ENCODE assay signal across 9 mouse cellular contexts in the genomic region with DNA sequence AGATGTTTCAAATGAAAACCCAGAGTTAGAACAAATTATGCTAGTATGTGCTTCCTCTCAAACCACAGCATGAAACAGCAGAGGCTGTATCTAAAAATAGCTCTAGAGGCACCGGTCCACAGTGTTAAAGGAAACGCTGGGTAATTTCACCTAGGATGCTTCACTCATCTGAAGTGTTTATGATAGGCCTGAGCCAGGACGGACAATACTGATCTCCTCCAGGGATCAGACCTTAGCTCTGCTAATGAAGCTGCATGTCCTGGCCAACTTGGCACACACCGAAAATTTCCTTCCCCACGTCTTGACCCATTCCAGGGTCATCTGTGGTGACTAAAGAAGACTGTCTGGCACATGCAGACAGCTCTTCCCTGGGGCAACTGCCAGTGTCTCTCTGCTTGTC. TPM values are rescaled to one million over a fixed set of nuclear protein-coding genes. Genes with fewer than 3 reads are reported as not detected.
DNase-seq lines count a peak whose midpoint lies in the region; ATAC-seq lines count a peak whose summit lies in the region.
"Had no signal": no experiment of that assay in that cellular context is flagged by ENCODE, and none has a peak within 500 bp of the region (broad histone marks: within the 10 kb centered on the region; RNA-seq: fewer than 3 reads in every experiment).

No protein-coding gene starts in this region.

- H3K9ac ChIP-seq in heart, embryonic 15.5 days: no peak overlapping the region
- H3K9ac ChIP-seq in liver, embryonic 12.5 days: no peak overlapping the region

- no peaks in the 10 kb centered on the region for H3K27me3 ChIP-seq in heart, embryonic 15.5 days
- no peaks in the 10 kb centered on the region for H3K27me3 ChIP-seq in liver, embryonic 12.5 days (replicated peaks)

- no peaks in the 10 kb centered on the region for H3K36me3 ChIP-seq in heart, embryonic 15.5 days
- no peaks in the 10 kb centered on the region for H3K36me3 ChIP-seq in liver, embryonic 12.5 days

- H3K27ac ChIP-seq in heart, embryonic 15.5 days: peak overlapping the region; percentile 24; the same call in 1 of the 2 replicates
- H3K27ac ChIP-seq in liver, embryonic 12.5 days: no peak overlapping the region

- H3K4me1 ChIP-seq in heart, embryonic 15.5 days (replicated peaks): peaks cover 7% of the 10 kb centered on the region; the same call in 1 of the 2 replicates
- no peaks in the 10 kb centered on the region for H3K4me1 ChIP-seq in liver, embryonic 12.5 days

- peak; percentile 87 for ATAC-seq in CD4-positive, CD25-positive, alpha-beta regulatory T cell, adult 4 months
- 0 out of 2 replicates have a peak, but pooled peaks have one; percentile 10 for ATAC-seq in heart, embryonic 15.5 days (replicated peaks; ENCODE audit: insufficient number of reproducible peaks, insufficient read depth, low FRiP score, low read depth)
- no peak for ATAC-seq in liver, embryonic 12.5 days

- no peak overlapping the region for H3K4me3 ChIP-seq in heart, embryonic 15.5 days
- no peak overlapping the region for H3K4me3 ChIP-seq in liver, embryonic 12.5 days
- H3K4me3 ChIP-seq: erythroblast, embryonic 14.5 days had no signal

- no peaks in the 10 kb centered on the region for H3K9me3 ChIP-seq in heart, embryonic 15.5 days (replicated peaks)
- H3K9me3 ChIP-seq in liver, embryonic 12.5 days (replicated peaks): no peaks in the 10 kb centered on the region

- peak overlapping the region; percentile 33; the same call in 1 of the 2 replicates for H3K4me2 ChIP-seq in heart, embryonic 15.5 days
- no peak overlapping the region for H3K4me2 ChIP-seq in liver, embryonic 12.5 days

- DNase-seq in heart, adult 11 months: peak; percentile 91
- no peak for DNase-seq in heart, postnatal 4 days
- peak; percentile 26 for DNase-seq in cerebellum, adult 9-10 months
- no peak for DNase-seq in ovary, postnatal 14 days (ENCODE audit: low spot score)
- no peak for DNase-seq in embryo, embryonic 11 days

- WGBS in heart, embryonic 15.5 days: 38% methylated on average over 5 of the region's 5 CpGs
- WGBS in liver, embryonic 12.5 days (ENCODE audit: insufficient replicate concordance): 37% methylated on average over 5 of the region's 5 CpGs

RNA-seq across cellular contexts. Expression of gene Ap1s2, which starts 29.4 kb away (rescaled TPM):
- 10 to 100 TPM; 15.7 to 16.8 TPM for total RNA-seq in heart, postnatal 4 days (2021)
- 10 to 100 TPM; 15.3 to 22.9 TPM for polyA plus RNA-seq in CD4-positive, CD25-positive, alpha-beta regulatory T cell, adult 4 months (2017; shearing (Covaris generic))
- polyA plus RNA-seq in heart, embryonic 15.5 days (2015; fragmentation: Nextera tagmentation; extraction: Ambion mirVana): 16.4 and 18.7 TPM in 2 replicates
- polyA plus RNA-seq in liver, embryonic 12.5 days (2016; fragmentation: Nextera tagmentation; extraction: Ambion mirVana): 6.0 and 6.2 TPM in 2 replicates

Comparison
In these comparisons a context has a peak if more than half of its experiments do, and no peak if none do; other contexts are left out.
1. DNase-seq: peak in heart, adult 11 months (single experiment) and cerebellum, adult 9-10 months (single experiment); none in heart, postnatal 4 days (single experiment), ovary, postnatal 14 days (single experiment) and embryo, embryonic 11 days (single experiment).